Mouse (Mus musculus): ENCODE results near the gene Ccdc130. TPM values are rescaled to one million over a fixed set of nuclear protein-coding genes. Genes with fewer than 3 reads are reported as not detected.

The Ccdc130 gene
- total RNA-seq, 4 experiments from 2014 or later = 4.7 to 8.2 (median 5.8) TPM

DNA sequence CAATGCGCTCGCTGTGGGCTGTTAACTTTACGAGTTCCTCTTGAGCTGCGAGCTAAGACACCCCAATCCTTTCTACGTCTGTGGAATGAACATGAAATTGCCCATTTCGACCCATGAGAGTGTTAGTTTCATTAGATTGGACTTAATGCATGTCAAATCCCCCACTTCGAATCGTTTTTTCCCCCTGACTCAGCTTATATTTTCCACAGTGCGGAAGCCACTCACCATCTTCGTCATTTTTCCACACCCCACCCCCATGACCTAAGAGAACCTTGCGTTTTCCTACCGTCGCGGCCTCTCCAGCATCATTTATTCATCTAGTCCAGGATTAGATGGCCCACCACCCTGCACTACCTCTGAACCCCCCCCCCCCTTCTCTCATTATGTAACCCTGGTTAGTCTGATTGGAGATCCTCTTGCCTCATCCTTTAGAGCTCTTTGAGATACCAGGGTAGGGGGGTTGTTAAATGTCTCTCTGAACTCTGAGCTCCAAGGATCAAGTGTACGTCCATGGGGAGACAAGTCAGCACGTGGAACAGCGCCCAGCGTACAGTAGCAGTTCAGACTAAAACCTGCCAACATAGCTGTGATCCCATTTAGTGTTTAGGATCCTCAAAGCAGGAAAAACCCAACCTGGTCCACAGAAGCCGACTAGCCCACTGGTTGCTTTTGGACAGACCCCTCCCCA, 32.5 kb downstream of the Ccdc130 start:
- no peak for DNase-seq (ENCODE audit: low spot score in 2 of 2)

DNA sequence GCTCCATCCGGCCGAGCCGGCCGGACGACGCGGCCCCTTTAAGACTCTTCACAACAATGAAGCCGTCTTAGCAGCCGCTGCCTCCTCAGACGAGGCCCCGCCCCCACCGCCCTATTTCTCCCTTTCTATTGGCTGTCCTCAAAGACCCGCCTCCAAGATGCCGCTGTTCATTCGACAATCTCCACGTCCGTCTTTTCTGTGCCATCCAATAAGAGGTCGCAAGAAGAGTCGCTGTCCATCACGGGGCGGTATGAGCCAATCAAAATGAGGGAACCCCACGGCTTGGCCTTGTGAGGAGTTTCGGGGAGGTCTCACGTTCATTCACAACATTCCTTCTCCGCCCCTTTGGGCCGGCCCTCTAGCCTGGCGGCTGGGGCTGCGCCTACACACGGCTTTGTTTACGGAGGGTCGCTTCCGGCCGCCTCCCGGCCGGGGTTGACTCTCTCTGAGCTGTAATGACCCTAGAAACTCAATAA, 33.1 kb downstream of the Ccdc130 start, which contains the start of gene Zswim4:
TSS of gene Zswim4 (minus strand) at position 58 of the 476 bp plus-strand sequence.
- peak; percentile 98 for DNase-seq (ENCODE audit: low spot score in 2 of 2)

- DNase-seq (ENCODE audit: low spot score in 2 of 2) = no peak
Measured at GRCm38 (mm10) chr8:84236410-84236997, 33.7 kb downstream of the Ccdc130 start.

GRCm38 (mm10) chr8:84235746-84236409, 34.3 kb downstream of the Ccdc130 start:
- DNase-seq (ENCODE audit: low spot score in 2 of 2) = no peak

GRCm38 (mm10) chr8:84233055-84233454, 37.1 kb downstream of the Ccdc130 start:
- no peak for DNase-seq (ENCODE audit: low spot score in 2 of 2)

DNA sequence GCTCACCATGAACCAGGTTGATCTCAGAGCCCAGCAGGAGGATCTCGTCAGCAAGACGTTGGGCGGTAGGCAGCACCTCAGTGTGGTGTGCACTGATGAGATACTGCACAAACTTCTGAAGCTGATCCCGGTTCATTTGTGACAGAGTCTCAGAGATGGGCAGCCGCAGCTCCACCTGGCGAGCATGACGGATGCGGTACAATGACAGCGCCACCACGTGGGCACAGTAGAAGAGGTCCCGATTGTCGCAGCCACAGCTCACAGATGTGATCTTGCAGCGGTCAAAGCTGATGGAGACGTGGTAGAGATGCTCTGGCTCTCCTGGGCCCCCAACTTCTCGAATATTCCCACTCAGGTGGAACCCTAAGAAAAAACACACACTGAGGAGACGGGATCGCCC, 39.4 kb downstream of the Ccdc130 start:
- no peak for DNase-seq (ENCODE audit: low spot score in 2 of 2)

DNA sequence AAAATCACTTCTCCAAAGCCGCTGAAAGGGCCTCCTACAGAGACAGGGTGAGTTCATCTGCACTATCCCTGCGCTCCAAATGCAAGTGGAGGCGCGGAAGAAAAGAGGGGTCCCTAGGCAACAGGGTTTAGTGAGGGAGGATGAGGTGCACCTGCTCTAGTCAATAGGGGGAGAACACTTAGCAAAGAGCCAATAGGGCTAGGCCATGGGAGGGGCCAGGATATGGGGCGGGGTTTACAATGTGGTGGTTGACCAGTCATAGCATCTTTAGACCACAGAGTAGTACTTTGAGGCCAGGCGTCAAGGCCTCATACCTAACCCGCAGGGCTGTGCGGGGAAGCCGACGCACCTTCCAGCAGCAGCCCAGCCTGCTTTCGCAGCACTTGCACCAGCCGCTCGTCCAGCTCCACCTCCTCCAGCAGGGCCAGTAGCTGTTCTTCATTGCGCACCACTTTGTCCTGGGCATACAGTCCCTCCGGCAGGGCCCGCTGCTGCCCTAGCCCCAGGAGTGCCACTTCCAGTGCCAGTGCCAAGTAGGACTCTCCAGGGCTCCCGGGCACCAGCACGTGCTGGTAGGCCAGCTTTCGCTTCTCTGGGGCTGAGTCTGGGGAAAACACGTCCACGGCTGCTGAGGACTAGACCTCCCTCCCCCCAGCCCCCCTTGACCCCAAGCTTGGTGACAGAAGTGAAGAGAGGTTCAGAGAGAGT, 46.7 kb downstream of the Ccdc130 start:
- DNase-seq (ENCODE audit: low spot score in 2 of 2) = no peak

GRCm38 (mm10) chr8:84222566-84223165, 47.5 kb downstream of the Ccdc130 start:
- no peak for DNase-seq (ENCODE audit: low spot score in 2 of 2)

DNA sequence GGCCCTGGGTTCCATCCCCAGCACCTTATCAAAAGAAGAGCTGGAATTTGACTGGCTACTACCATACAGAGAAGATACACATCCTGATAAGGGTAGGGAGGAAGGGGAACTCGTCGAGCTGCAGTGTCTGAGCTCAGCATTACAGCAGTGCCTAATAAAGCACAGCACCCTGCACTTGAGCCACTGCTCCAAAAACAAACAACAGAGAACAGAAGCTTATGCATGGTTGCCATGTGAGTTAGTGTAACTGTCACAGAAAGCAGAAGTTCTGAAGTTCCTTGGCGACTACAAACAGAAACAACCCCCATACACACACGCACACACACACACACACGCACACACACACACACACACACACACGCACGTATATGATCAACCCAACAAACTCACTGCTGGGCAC, 50.1 kb downstream of the Ccdc130 start:
- no peak for DNase-seq (ENCODE audit: low spot score in 2 of 2)

DNA sequence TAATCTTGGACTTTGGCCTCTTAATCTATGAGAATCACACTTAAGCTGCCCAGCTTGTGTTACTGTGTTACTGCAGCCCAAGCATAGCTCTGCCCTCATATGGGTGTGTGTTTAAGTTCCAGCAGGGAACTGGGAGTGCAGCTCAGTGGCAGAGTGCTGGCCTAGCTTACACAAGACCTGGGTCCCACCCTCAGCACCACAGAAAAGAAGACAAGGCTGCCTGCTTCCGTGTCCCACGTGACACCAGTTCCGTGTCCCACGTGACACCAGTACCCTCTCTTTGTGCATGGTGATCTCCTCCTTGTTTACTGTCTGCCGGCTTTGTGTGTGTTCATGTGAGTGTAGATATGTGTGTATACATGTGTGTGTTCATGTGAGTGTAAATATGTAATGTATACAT, 52.0 kb downstream of the Ccdc130 start:
- DNase-seq (ENCODE audit: low spot score in 2 of 2) = no peak

GRCm38 (mm10) chr8:84217206-84217605, 53.0 kb downstream of the Ccdc130 start:
- no peak for DNase-seq (ENCODE audit: low spot score in 2 of 2)

DNA sequence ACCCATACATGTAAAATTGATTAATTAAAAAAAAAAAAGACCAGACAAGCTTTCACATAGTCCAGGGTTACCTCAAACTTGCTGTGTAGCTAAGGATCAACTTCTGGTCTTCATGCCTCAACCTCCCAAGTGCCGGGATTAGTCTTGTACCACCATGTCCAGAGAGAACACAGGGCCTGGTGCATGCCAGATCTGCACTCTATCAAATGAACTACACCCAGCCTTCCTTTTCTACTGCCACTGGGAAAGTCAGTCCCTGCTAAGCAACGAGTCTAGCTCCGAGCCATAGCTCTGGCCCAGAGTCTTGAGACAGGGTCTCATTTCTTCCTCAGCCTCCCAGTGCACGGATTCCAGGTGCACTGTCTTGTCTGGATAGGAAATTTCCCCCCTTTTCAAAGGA, 56.9 kb downstream of the Ccdc130 start:
- DNase-seq (ENCODE audit: low spot score in 2 of 2) = no peak

GRCm38 (mm10) chr8:84211881-84212563, 58.2 kb downstream of the Ccdc130 start:
- no peak for DNase-seq (ENCODE audit: low spot score in 2 of 2)

DNA sequence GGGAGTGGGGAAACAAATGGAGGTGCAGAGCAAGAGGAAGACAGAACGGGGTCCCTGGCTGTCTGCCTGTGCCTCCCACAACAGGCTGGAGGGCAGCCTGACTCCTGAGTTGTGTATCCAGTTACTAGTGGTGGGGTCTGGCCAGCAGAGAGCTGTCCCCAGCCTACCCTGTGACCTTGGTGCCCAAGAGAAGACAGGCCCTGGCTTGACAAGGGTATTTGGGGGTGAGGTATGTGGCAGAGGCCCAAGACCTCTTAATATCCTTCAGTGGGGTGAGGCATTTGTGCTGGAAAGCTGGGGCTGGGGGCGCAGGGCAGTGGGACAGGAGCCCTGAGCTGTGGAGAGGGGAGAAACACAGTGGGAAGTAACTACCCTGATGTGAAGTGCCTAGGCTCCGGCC, 59.0 kb downstream of the Ccdc130 start:
- DNase-seq (ENCODE audit: low spot score in 2 of 2) = no peak

GRCm38 (mm10) chr8:84210167-84210791, 59.9 kb downstream of the Ccdc130 start:
- peak; percentile 70 to 76 for DNase-seq (ENCODE audit: low spot score in 2 of 2)

DNA sequence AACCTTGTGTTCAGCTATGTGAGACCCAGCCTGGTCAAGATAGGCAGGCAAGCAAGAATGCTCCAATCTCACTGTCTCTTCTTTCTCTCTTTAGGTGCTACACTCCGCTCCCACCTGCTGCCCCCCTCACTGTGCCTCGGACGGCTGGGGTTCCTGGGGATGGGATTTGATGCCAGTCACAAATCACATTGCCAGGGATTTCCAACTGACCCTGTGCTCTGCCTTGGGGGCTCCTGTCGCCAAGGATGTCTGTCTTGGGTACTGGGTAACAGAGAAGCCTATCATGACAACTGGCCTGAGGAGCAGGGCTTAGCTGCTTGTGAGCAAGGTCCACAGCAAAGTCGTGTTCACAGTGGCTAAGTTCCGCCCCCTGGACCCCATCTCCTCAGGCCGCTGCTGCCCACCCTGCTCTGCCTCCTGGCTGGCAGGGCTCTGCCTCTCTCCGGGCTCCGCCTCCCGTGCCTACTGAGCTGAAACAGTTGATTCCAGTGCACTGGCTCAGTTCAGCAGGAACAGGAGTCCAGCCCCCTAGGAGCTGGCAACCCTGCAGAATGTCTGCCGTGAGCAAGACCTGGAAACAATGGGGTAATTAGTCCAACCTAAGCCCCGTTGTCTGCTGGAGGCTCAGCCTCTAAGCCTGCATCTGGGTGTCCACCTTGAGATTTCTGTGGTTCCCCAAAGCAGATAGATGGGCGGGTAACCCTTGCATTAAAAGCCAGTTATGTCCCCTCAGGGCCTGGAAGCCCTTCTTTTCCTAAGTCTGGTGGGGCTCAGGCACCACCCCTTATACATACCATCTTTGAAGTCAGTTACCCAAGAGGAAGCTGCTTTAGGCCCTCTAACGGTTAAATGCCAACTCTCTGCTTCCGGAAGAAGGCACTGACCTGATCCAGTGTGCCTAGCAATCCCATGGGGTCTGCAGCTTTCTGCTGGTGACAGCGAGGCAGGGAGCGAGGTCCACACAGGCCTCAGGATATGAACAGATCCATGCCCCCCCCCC, 61.5 kb downstream of the Ccdc130 start:
- no peak for DNase-seq (ENCODE audit: low spot score in 2 of 2)

GRCm38 (mm10) chr8:84207811-84208210, 62.4 kb downstream of the Ccdc130 start:
- peak in 1 of 2 experiments; percentile 39 for DNase-seq (ENCODE audit: low spot score in 2 of 2)
